Mouse (Mus musculus) CD4-positive naive resting alpha-beta T cell, adult 57 days (primary cell): Measurements from ENCODE around the gene Olfr960. TPM values are rescaled to one million over a fixed set of nuclear protein-coding genes. Genes with fewer than 3 reads are reported as not detected.

ENCODE experiments used
- total RNA-seq: library from RNA; stranded (reverse); gene quantifications from one replicate; pipeline ENCODE4 v1.2.4, GENCODE M21; 2023

Olfr960 gene
- not detected for total RNA-seq

DNA sequence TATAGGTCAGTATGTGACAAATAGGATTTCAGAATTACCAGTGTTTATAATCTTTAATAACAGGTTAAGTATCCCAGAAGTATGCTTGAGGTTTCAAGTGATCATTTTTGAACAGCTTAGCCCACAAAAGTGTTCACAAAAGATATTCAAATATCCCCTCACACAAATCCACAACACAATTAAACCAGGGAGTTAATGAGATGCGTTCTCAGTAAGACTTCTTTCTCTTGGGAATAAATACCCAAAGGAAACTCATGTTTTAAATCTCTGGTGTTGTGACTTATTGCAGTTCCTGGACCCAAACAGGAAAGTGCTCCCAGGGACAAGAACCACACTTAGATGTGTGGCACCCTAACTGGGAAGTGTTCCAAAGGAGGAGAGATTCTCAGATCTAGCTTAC lies at the start of gene Olfr960:
Gene Olfr960, plus strand, starts transcription at position 301 of the 400 bp plus-strand sequence.

DNA sequence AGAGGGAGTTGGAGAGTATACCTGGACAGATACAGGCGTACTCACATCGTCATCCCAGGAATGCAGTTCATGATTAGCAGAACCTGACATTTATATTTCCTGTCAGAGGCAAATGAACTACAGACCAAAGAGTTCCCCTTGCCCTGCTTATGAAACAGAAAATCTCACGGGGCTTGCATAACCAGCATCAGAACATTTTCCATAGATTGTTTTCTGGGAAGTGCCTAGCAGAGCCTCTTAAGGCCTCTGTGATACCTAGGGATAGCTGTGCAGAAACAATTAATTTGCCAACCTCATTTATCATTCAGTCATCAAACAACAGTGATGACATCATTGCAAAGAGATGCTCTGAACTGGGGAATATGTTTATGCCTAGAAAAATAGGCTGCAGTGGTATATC lies 45.7 kb upstream of the Olfr960 start, which contains the start of gene Olfr959:
Gene Olfr959, minus strand, starts transcription at position 101 of the 400 bp plus-strand sequence.

DNA sequence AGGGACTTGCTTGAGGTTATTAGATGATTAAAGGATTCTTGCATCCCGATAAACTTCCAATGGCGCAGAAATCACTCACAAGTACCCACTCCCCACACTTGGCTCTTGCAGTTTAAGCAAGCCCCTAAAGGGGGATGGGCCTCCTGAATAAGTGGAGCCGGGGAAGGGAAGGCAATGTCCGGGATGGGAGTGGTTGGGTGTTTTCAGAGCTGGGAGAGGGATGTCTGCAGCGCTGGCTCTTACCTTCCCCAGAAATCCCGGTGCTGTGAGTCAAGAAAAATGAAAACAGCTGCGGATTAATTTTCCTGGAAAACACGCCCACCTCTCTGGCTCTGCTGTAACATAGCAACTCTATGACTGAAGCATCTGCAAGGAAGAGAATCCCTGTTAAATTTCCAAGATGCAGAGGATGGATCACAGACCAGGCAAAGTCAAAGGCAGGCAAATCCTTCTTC lies 17.1 kb upstream of the Olfr960 start, which contains the start of gene AW551984:
Gene AW551984, minus strand, starts transcription at position 405 of the 455 bp plus-strand sequence.

DNA sequence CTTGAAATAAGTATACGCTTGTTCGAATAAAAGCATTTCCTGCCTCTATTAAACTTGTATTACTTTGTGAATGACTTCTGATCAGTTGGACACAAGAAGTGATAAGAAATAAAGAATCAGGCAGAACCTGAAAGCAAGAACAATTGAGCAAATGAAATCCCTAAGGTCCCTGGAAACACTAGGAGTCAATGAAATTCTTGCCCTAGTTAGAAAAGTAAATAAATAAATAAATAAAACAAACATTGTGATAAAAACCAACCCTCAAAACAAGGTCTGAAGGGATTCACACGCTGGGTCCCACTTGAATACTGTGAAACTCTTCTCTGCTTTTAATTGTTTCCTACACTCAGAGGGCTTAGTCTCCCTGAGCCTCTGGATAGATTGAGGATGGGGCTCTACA lies 10.8 kb upstream of the Olfr960 start, which contains the start of gene Olfr148:
Gene Olfr148, plus strand, starts transcription at position 301 of the 400 bp plus-strand sequence.

DNA sequence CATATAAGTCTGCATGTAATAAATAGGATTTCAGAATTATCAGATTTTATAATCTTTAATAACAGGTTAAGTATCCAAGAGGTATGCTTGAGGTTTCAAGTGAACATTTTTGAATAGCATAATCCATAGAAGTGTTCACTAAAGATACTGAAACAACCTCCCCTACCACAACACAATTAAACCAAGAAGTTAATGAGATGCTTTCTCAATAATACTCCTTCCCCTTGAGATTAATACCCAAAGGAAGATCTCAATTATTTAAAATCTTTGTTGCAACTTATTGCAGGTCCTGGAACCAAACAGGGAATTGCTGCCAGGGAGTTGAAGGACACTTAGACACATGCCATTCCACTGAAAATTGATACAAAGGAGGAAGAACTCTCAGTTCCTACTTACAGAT lies 23.6 kb downstream of the Olfr960 start, which contains the start of gene Olfr961:
Gene Olfr961, plus strand, starts transcription at position 301 of the 400 bp plus-strand sequence.

DNA sequence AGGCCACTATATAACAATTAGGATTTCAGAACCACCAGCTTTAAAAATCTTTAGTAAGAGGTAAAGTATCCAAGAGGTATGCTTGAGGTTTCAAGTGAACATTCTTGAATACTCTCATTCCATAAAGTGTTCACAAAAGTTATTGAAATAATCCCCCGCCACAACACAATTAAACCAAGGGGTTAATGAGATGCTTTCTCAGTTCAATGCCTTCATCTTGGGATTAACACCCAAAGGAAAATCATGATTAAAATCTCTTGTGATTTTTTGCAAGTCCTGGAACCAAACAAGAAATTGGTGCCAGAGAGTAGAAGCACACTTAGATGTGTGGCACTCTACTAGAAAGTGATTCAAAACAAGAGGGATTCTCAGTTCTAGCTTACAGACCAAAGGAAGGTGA lies 45.7 kb downstream of the Olfr960 start, which contains the start of gene Olfr963:
Gene Olfr963, plus strand, starts transcription at position 301 of the 400 bp plus-strand sequence.

Other genes with a start within 250 kb of the Olfr960 start
- not detected for gene Olfr951, start 234.0 kb upstream of the Olfr960 start, total RNA-seq
- gene Olfr952, start 194.2 kb upstream of the Olfr960 start, total RNA-seq = not detected
- gene Olfr954, start 164.7 kb upstream of the Olfr960 start, total RNA-seq = not detected
- gene Olfr955, start 149.4 kb upstream of the Olfr960 start, total RNA-seq = not detected
- not detected for gene Olfr44, start 127.4 kb upstream of the Olfr960 start, total RNA-seq
- not detected for gene Olfr957, start 105.6 kb upstream of the Olfr960 start, total RNA-seq
- gene Olfr958, start 67.3 kb upstream of the Olfr960 start, total RNA-seq = not detected
- gene Olfr959, start 45.8 kb upstream of the Olfr960 start, total RNA-seq = not detected
- gene AW551984, start 17.0 kb upstream of the Olfr960 start, total RNA-seq = 0.21 TPM
- not detected for gene Olfr148, start 10.7 kb upstream of the Olfr960 start, total RNA-seq
- gene Olfr961, start 23.7 kb downstream of the Olfr960 start, total RNA-seq = not detected
- not detected for gene Olfr963, start 45.8 kb downstream of the Olfr960 start, total RNA-seq
- gene Olfr149, start 85.7 kb downstream of the Olfr960 start, total RNA-seq = not detected
- gene Olfr965, start 90.0 kb downstream of the Olfr960 start, total RNA-seq = not detected
- not detected for gene Olfr150, start 109.6 kb downstream of the Olfr960 start, total RNA-seq
- gene Olfr967, start 124.9 kb downstream of the Olfr960 start, total RNA-seq = not detected
- not detected for gene Olfr968, start 161.9 kb downstream of the Olfr960 start, total RNA-seq
- gene Olfr969, start 169.6 kb downstream of the Olfr960 start, total RNA-seq = not detected
- not detected for gene Olfr970, start 187.5 kb downstream of the Olfr960 start, total RNA-seq
- gene Olfr971, start 215.5 kb downstream of the Olfr960 start, total RNA-seq = not detected
- gene Olfr972, start 245.0 kb downstream of the Olfr960 start, total RNA-seq = not detected